Mouse (Mus musculus) ES-Bruce4 (cell line): ENCODE measurements around the gene Dusp10.

Source experiments
- CTCF ChIP-seq: IDR thresholded peaks from one replicate; pipeline ENCODE4 v1.8.1; 2011; ENCODE audit warnings: low read depth, low read length
- EP300 ChIP-seq: IDR thresholded peaks from 2 replicates; pipeline ENCODE4 v1.6.1; 2011; ENCODE audit warnings: low read depth, low read length; ENCODE audit not compliant: insufficient read depth
- POLR2A ChIP-seq: IDR thresholded peaks from one replicate; pipeline ENCODE4 v1.8.1; 2011; ENCODE audit warnings: low read length; ENCODE audit not compliant: insufficient read depth

DNA sequence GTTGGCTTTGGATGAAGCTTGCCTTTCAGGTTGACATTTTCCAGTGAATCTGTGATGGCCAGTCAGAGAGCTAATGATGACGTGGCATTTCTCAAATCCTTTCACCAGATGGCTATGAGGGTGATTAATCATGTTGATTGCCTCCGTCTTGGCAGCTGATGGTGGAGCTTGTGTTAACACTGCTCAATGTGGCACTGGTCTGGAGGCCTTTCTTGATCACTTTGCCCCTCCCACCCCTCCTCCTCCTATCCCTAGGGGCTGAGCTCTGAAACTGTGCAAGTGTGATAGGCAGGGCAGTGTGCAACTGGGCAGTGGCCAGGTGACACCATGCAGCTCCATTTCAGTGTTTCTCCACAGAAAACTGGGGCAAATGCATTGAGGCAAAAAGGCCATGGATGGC, 8.8 kb upstream of the Dusp10 start:
- TF ChIP-seq EP300 (no peak), POLR2A (no peak), CTCF (no peak)
